Mouse (Mus musculus): ENCODE data around the gene Dram1.

GRCm38 (mm10) chr10:88380002-88380401 lies 1.1 kb upstream of the Dram1 start:
- TF ChIP-seq JUN (IDR thresholded peaks at IDR 0.05; ENCODE audit: insufficient read depth, low read depth, low read length) (no peak), CTCF (conservative IDR thresholded peaks at IDR 0.05 in 1 of 2, IDR thresholded peaks at IDR 0.05 in 1 of 2; ENCODE audit: low read depth in 2 of 2, low read length in 2 of 2) (no peak), ZC3H11A (IDR thresholded peaks at IDR 0.05; ENCODE audit: low read depth, low read length) (no peak), MAX (IDR thresholded peaks at IDR 0.05; ENCODE audit: low read length) (no peak), POLR2A (IDR thresholded peaks at IDR 0.05; ENCODE audit: low read depth, low read length) (no peak), EP300 (IDR thresholded peaks at IDR 0.05; ENCODE audit: low read length) (no peak), JUND (conservative IDR thresholded peaks at IDR 0.05; ENCODE audit: low read depth, low read length) (no peak), ZMIZ1 (IDR thresholded peaks at IDR 0.05; ENCODE audit: low read depth, low read length) (0 out of 2 replicates have a peak, but pooled peaks have one; percentile 39), USF2 (conservative IDR thresholded peaks at IDR 0.05; ENCODE audit: low read depth, low read length) (no peak), NRF1 (IDR thresholded peaks at IDR 0.05; ENCODE audit: low read depth, low read length) (no peak), KAT2A (IDR thresholded peaks at IDR 0.05; ENCODE audit: insufficient replicate concordance, low read length) (no peak), POLR2AphosphoS2 (IDR thresholded peaks at IDR 0.05; ENCODE audit: low read depth, low read length) (no peak), CHD1 (IDR thresholded peaks at IDR 0.05; ENCODE audit: low read depth, low read length) (no peak)

All from CH12.LX (cell line).